Mouse (Mus musculus) left cerebral cortex, postnatal 25 days (tissue): Measurements from ENCODE around the gene Olfr68. TPM values are rescaled to one million over a fixed set of nuclear protein-coding genes. Genes with fewer than 3 reads are reported as not detected.
"Not testable (repeated sequence)": the region's sequence is repeated elsewhere in the genome, so short reads cannot be mapped to it uniquely, and the experiment has no call there.

Experiments used
- DNase-seq, 2 experiments: peaks; one replicate each; pipeline ENCODE4 v3.0.0; 2022; ENCODE audit warnings: low spot score in 2 of 2, mixed read lengths in 1 of 2
- intact Hi-C: fragments of 180-260 bp; cut with DNase I; formaldehyde crosslinking; loops from one replicate; pipeline ENCODE4 v1.15.1; 2025
- total RNA-seq, 2 experiments: library from RNA; stranded (reverse); gene quantifications; 2 replicates each; pipeline ENCODE4 v1.2.3; 2021

Olfr68 gene
- total RNA-seq: not detected

DNA sequence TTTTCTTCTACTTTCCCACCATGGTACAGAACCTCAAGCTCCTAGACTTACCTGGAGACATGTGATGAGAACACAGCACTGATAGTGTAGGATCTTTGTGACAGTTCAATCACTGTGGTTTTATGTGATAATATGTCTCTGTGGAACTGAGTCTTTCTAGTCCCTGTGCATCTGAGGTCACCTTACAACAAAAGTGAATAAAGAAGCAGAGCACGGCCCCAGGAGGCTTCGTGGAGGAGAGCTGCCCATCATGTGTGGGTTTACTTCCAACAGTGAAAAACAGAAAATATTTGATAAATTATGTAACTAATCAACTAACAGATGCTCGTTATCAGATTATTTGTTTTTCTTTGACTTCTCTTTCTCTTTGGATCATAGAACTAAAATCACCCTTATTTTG, at the start of gene Olfr68:
Gene Olfr68, minus strand, starts transcription at position 101 of the 400 bp plus-strand sequence.
- intact Hi-C loops: no loop called here
- no peak for DNase-seq

DNA sequence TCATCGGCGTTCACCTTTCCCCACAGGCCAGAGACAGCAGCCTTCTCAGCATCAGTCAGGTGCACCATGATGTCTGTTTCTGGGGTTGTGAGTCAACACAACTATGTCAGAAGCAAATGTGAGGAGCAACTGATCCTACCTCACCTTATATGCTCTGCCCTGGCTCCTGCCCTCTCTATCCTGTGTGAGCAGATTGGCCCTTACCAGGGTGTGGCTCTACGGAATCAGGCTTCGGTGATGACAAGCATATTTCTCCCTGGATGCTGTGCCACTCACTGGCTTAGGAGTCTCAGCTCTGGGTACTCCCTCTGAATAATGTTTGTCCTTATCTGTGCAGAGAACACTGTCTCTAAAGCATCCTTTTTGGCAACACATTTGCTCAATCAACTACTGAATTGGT, 48.3 kb upstream of the Olfr68 start, which contains the start of gene Hbb-bs:
Gene Hbb-bs, minus strand, starts transcription at position 289 of the 400 bp plus-strand sequence.
- no peak for DNase-seq
- intact Hi-C loops: no loop called here

DNA sequence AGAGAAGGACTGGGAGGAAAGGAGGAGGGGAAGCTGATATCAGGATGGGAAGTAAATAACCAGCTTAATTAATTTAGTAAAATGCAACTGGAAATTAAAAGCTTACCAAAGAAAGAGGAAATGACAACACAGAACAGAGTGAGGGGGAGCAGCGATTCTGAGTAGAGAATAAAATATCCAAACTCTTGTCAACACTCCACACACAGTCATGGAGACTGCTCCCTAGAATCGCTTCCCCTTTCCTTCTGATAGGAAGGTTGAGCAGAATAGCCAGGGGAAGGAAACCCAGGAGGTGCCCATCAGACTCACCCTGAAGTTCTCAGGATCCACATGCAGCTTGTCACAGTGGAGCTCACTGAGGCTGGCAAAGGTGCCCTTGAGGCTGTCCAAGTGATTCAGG, 47.6 kb upstream of the Olfr68 start:
- intact Hi-C loops, DNase-seq: not testable (repeated sequence)

DNA sequence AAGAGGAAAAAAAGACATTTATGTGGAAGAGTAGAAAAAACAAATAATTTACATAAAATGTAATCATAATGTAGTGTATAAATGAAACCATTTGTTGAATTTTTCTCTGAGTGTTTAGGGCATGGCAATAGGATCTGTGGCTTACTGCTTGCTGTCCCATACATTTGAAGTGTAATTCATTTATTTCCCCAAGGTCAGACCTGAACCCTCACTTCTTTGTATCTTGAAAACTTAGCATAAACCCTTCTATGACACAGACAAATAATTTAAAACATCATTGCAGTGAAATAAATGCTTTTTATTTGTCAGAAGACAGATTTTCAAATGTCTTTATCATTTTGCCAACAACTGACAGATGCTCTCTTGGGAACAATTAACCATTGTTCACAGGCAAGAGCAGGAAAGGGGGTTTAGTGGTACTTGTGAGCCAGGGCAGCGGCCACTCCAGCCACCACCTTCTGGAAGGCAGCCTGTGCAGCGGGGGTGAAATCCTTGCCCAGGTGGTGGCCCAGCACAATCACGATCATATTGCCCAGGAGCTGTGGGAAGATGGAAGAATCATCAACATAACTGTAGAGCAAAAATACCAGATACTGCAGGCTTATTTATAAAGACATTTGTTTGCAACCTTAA, 46.9 kb upstream of the Olfr68 start:
- no peak for DNase-seq
- intact Hi-C loops: no loop called here

DNA sequence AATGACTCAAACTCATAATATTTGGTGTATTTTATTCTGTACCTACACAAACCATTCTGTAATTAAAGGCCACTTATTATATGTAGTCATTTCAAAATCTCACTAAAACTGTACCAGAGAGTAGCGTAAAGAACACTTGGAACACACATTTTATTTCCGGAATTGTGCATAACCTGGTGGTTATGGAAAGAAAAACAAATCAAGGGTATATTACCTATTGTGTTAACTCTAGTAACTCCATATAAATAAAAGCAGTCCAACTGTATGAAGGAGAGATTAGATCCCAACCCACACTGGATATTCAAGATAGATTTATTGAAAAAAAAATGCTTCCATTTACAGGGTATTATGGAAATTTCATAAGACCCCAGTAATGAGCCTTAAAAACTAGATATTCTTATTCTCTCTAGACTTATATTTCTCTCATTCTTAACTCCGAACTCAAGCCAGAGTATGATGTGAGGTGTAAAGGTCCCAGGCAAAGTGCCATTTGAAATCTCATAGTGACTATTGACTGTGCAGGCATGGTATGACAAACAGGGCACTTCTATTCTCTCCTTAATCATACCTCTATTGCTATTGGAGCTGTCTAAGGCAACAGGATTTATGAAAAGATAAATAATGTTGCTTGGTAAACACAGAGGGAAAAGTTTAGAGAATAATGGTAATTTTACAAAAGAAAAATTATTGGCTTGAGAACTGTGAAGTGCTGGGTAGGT, 46.2 kb upstream of the Olfr68 start:
- intact Hi-C loops: no loop called here

DNA sequence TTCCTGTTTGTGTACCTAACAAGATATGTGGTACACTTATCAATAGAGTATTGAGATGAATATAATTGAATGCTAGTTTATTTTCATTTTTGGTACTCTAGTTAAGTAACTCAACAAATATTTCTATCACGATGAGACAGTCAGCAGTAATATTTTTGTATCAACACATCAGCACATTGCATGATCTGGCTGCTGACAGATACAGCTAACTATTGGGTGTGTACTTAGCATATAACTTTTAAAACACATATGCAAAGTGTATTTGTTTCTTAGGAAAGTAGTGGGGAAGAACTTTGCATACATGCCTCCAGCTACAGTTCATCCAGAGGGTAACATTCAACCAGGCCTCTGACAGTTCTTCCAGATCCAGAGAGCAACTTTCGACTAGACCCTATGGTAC, 45.1 kb upstream of the Olfr68 start:
- intact Hi-C loops: no loop called here
- no peak for DNase-seq

More for the DNA sequence above, 46.2 kb upstream of the Olfr68 start:
- no peak for DNase-seq

DNA sequence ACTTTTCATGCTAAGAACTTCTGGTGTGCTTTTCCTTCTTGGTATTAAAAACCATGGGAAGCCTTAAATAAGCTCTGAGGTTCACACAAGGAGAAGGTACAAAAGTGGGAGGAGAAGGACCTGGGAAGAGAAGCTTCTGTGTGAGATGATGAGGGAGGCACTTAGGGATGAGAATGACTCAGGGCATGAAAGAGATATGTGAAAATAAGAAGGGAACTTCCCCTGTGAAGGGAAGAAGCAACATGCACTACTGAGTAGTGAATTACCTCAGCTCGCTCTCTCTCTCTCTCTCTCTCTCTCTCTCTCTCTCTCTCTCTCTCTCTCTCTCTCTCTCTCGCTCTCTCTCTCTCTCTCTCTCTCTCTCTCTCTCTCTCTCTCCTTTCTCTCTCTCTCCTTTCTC, 35.6 kb upstream of the Olfr68 start:
- peak in 1 of 2 experiments; percentile 14 for DNase-seq
- intact Hi-C loops: not testable (repeated sequence)

DNA sequence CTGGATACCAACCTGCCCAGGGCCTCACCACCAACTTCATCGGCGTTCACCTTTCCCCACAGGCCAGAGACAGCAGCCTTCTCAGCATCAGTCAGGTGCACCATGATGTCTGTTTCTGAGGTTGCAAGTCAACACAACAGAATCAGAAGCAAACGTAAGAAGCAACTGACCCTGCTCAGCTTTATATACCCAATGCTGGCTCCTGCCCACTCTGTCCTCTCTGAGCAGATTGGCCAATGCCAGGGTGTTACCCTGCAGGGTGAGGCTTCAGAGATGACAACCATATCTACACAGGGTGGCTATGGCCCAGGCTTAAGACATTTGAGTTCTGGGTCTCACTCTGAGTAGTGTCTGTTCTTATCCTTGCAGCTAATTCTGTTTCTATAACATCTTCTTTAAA, 34.3 kb upstream of the Olfr68 start, which contains the start of gene Hbb-bt:
Gene Hbb-bt, minus strand, starts transcription at position 231 of the 400 bp plus-strand sequence.
- intact Hi-C loops: no loop called here
- DNase-seq: no peak

DNA sequence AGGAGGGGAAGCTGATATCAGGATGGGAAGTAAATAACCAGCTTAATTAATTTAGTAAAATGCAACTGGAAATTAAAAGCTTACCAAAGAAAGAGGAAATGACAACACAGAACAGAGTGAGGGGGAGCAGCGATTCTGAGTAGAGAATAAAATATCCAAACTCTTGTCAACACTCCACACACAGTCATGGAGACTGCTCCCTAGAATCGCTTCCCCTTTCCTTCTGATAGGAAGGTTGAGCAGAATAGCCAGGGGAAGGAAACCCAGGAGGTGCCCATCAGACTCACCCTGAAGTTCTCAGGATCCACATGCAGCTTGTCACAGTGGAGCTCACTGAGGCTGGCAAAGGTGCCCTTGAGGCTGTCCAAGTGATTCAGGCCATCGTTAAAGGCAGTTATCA, 33.7 kb upstream of the Olfr68 start:
- intact Hi-C loops, DNase-seq: not testable (repeated sequence)

DNA sequence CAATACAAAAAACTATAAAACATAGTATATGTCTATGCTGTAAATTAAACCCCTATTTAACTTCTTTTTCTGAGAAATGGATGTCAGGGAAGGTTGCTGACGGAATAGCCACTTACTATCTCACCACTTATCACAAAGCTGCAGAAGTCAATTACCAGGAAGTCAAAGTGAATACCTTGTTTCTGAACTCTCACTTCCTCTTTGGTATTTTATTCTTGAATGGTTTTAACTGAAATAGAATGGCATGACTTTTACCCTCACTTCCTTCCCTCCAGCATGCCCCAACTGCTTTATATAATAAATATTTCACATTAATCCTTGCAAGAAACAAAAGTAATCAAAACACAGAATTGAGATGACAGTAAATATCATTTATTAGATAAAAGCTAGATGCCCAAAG, 32.7 kb upstream of the Olfr68 start:
- intact Hi-C loops: no loop called here
- DNase-seq: no peak

DNA sequence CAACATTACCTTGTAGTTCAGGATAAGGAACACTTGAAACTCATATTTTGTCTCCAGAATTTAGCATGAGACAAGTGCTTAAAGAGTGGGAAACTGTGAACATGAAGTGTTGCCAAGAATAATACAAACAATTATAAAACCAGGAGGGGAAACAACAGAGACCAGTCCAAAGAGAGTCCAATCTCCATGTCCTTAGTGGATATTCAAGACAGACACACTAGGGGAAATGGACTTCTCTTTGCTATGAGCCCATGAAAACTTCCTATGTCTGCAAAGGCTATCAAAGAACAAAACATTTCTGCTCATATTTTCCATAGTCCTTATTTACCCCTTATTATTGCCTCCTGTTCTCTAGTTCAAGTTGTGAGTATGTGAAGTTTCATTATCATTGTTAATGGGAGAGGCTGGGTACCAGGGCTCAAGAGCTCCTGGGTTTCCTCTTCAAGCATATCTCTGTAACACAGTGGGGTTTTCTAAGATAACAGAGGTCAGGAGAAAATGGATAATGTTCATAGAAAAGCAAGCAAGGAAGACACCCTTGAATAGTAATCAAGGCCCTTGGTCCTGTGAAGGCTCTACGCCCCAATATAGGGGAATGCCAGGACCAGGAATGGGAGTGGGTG, 31.8 kb upstream of the Olfr68 start:
- intact Hi-C loops: no loop called here
- no peak for DNase-seq

DNA sequence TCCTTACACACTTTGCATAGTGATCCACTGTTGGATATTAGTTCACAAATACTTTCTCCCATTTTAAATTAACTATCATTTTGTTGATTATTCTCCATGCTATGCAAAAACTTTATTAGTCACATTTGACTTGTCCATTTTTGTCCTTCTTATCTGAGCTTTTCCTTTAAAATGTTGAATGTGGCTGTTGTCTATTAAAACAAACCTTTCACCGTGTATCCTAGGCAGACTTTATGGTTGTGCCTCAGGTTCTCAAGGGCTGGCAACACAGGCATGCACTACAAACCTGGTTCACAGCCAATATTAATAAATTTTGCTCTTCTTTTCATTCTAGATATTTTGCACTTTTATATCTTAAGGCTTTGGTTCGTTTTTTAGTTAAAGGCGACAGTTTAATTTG, 31.2 kb upstream of the Olfr68 start:
- DNase-seq: no peak
- intact Hi-C loops: no loop called here

DNA sequence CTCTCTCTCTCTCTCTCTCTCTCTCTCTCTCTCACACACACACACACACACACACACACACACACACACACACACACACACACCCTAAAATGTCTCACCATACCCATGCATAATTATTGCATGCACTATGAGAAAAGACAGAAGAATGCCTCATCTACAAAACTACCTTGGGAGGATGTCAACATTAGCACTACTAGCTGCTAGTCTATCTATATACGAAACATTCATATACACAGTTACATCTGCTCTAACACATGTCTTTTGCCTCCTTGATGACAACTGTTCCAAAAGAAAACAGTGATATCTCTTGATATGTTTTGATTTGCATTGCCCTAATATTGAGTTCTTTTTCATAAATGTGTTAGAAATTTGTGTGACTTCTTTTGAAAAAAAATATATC, 30.8 kb upstream of the Olfr68 start:
- intact Hi-C loops: no loop called here
- DNase-seq: no peak

DNA sequence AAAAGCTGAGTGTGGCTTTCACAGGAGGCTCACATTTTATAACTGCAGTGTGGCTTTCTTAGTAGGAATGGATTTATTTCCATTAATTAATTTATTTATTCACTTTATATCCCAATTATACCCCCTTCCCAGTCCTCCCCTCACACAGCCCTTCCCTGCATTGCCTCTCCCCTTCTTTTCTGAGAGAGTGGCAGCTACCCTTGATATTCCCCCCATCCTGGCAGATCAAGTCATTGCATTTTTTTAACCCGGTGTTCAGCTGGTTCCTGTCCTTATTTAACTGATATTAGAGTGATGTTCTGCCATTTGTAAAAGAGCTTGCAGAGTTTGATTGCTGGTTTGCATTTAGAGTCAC, 30.3 kb upstream of the Olfr68 start:
- intact Hi-C loops: loop anchor here (10.0 kb wide), 1 partner anchor 1295 kb away; no protein-coding TSS in a partner anchor

DNA sequence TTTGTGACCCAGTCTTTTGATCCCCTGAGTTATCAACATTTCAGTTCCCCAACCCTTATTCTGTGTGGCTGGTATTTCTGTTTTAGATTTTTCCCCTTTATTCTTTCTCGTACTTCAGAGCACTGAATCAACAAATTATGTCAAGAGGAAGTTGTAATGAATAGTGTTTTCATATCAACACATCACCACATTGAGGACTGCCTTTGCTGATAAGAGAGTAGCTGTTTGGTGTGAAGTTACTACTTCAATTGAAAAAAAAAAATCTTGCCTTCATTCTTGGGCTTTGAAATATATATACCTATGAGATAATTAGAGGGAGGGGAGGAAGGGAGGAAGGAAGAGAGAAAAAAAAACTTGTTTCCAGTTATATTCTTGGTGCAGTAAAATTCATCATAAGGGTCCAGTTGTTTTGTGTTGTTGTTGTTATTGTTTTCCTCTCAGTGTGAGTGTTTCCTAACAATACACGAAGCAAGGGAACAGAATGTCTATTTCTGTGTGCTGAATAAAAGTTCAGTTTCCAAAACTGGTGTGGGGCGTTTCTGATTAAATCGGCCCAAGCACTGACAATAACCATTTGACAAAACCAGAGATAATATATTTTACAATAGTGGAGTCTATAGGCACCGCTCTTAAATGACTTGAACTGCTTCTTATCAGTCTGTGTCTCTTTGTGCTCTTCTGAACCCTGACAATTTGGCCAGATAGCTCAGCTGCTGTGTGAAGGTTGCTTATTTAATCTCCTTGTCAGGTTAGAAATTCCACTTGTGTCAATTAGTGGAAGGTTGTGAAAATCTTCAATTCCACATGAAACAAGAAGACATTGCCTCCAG, 29.7 kb upstream of the Olfr68 start:
- intact Hi-C loops: loop anchor here (10.0 kb wide), 1 partner anchor 1294 kb away; no protein-coding TSS in a partner anchor
- no peak for DNase-seq

More for the DNA sequence above, 30.3 kb upstream of the Olfr68 start:
- DNase-seq: no peak

DNA sequence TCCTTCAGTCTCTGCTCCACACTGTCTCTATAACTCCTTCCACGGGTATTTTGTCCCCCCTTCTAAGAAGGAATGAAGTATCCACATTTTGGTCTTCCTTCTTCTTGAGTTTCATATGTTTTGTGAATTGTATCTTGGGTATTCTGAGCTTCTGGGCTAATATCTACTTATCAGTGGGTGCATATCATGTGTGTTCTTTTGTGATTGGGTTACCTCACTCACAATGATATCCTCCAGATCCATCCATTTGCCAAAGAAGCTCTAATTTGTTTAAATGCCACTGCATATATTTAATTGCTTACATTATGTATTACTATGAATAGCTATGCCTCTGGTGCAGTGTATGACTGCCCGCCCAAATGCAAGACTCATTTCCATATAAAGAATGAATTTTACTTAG, 28.6 kb upstream of the Olfr68 start:
- intact Hi-C loops: loop anchor here (10.0 kb wide), 1 partner anchor 1293 kb away; no protein-coding TSS in a partner anchor

DNA sequence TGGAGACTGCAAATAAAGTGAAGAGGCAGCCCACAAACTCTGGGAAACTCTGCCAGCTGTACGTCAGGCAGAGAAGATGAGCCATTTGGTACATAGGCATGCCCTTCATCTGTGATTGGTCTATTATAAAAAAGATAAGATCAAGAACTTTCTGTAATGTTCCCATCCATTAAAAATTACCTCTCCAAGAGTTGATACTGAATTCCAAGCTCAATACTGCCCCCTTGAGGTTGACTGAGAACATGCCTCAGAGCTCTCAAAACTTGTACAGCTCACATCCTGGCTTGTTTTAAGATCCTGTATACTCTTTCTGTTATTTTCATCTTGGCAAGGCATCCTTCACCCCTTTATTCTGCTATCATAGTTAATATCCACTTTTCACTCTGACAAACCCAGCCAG, 27.4 kb upstream of the Olfr68 start:
- intact Hi-C loops: loop anchor here (10.0 kb wide), 1 partner anchor 1292 kb away; no protein-coding TSS in a partner anchor
- DNase-seq: peak; percentile 13 to 31

More for the DNA sequence above, 28.6 kb upstream of the Olfr68 start:
- not testable (repeated sequence) for DNase-seq

DNA sequence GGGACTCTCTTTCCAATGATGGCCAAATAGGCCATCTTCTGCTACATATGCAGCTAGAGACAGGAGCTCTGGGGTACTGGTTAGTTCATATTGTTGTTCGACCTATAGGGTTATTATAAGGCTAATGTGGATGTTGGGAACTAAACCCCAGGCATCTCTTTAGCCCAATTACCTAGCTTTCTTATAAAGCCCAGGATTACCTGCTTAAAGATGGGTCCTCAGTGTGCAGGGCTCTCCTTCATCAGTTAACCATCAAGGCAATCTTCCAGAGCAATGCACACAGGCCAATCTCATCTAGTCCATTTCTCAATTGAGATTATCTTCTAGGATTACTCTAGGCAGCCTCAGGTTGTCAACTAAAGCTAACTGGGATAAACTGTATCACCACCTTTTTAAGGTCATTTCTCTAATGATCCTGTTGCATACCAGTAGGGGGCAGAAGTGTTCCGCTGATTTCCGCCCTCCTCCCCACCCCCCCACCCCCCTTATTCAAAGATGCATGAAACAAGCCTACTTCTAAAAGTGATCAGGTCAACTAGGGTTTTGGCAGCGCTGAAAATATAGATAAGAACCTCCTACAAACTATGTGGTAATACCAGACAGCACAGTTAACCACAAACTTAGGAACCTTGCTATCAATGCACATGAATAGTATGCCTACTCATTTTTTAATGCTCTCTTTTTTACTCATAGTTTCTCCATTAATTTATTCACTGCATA, 13.3 kb upstream of the Olfr68 start:
- intact Hi-C loops: no loop called here
- no peak for DNase-seq

DNA sequence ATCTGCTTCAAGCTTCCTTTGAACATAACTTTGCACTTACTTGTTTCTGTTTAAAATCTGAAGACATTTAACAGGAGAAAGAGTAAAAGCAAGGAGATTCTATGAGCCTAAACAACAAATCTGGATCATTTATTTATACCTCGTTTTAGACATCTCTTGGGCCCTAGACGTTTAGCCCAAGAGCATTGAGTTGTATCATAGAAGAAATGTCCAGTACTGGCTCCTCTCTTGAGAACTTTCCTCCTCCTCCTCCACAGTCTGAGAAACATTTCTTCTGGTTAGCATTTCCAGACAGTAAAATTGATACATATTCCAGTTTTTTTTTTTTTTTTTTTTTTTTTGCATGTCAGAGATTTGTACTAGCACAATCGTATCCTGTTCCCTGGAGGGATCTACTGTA, 12.2 kb upstream of the Olfr68 start, which contains the start of gene Olfr67:
Gene Olfr67, minus strand, starts transcription at position 101 of the 400 bp plus-strand sequence.
- intact Hi-C loops: no loop called here
- DNase-seq: no peak
